Mouse (Mus musculus) frontal cortex, postnatal 14 days (tissue): ENCODE data around the gene Tmem255a.

ENCODE experiments used
- DNase-seq, 2 experiments: peaks; one replicate each; pipeline ENCODE4 v3.0.0; 2022; ENCODE audit warnings: low spot score in 2 of 2

Gene Tmem255a

DNA sequence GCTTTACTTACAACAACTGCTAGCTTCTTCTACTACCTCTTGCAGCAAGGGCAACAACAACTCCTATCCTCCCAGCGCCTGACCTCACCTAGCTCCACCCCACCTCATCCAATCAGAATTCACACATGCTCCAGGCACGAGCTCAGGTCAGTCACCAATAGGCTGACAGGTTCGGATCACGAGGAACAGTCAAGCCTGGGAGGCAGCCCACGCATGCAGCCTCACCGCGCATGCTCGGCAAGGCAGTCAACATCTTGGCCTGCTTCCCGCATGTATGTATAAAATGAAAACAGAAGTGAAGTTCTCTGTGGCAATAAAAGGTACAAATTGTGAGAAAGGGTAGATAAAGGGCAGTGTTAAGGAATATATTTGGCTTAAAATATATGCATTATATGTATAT, 86.2 kb downstream of the Tmem255a start:
- no peak for DNase-seq

DNA sequence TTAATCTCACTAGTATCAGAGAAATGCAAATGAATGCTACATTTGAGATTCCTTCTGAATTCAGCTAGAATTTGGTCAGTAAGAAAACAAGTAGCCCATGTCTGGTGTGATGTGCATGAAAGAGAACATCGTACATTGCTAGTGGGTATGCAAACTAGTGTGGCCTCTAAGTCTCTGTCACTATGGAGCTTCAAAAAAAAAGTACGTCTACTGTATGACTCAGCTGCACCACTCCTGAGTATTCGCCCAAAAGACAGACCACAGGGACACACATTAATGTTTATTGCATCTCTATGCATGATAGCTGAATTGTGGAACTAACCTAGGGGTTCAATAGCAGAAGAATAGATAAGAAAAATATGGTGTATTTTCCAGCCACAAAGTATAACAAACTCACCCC, 86.9 kb downstream of the Tmem255a start:
- no peak for DNase-seq

GRCm38 (mm10) chrX:38159097-38159496, 93.1 kb downstream of the Tmem255a start:
- no peak for DNase-seq
